Mouse (Mus musculus) activated CD4-positive, CD25-positive, alpha-beta regulatory T cell, adult 4 months (primary cell): ENCODE measurements around the gene Jade2. TPM values are rescaled to one million over a fixed set of nuclear protein-coding genes. Genes with fewer than 3 reads are reported as not detected.
"Not testable (repeated sequence)": the region's sequence is repeated elsewhere in the genome, so short reads cannot be mapped to it uniquely, and the experiment has no call there.

ENCODE experiments used
- ATAC-seq: one replicate; pipeline ENCODE4 v1.8.0; 2017
- polyA plus RNA-seq, 2 experiments: library from polyadenylated mRNA; unstranded; fragments of 100-300 nt; shearing (Covaris generic); gene quantifications; one replicate each; pipeline ENCODE4 v1.2.1; 2017

The Jade2 gene
- polyA plus RNA-seq, 2 experiments from 2014 or later = 13.5 to 17.6 TPM

GRCm38 (mm10) chr11:51833393-51834066, 23.9 kb downstream of the Jade2 start:
- peak; percentile 57 for ATAC-seq

- ATAC-seq = no peak
Measured at GRCm38 (mm10) chr11:51832992-51833391, 24.5 kb downstream of the Jade2 start.

- ATAC-seq = peak; percentile 73
Measured at GRCm38 (mm10) chr11:51831962-51832909, 25.2 kb downstream of the Jade2 start.

DNA sequence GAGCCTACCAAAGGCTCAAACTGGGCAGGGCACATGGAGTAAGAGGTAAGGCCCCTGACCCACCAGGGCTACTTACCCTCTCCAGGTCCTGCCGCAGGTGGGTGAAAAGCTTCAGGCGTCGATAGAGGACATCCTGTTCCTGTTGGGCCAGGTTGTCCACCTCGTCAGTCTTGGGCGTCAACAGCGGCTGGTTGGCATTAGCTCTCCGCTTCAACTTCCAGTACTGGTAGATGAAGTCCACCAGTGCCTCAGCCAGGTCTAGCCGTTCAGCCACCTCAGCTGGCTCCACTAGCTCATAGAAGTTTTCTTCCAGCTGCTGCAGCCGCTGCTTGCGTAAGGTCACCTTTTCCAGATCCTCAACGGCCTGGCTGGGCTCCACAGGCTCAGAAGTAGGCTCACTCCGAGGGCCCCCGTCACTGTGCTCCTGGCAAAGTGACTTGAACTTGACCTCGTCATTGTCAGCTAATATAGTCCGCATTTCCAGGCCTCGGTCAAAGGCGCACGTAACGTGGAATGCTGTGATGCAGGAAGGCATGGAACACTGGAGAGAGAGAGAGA, 32.5 kb downstream of the Jade2 start:
- ATAC-seq = no peak

GRCm38 (mm10) chr11:51823963-51824753, 33.3 kb downstream of the Jade2 start:
- no peak for ATAC-seq

DNA sequence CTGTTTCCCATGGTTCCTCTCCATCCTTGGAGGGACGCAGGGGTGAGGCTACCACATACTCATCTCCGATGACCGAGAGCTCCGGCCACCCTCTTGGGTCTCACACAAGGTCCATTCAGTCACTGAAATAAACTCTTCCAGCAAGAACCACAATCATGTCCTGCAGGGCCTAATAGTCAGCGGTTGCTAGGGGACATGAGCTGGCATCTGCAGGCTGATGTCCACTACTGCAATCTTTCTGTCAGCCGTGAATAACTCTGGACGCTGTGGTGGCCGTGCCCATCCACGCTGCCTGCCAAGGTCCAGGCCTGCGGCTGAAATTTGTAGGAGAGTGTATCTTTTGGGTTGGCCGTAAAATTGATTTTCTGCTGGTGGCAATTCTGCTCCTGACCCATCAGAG, 34.2 kb downstream of the Jade2 start:
- no peak for ATAC-seq

- ATAC-seq = no peak
Measured at GRCm38 (mm10) chr11:51822736-51823135, 34.7 kb downstream of the Jade2 start.

- ATAC-seq = peak; percentile 38
Measured at GRCm38 (mm10) chr11:51820861-51821260, 36.6 kb downstream of the Jade2 start.

- ATAC-seq = no peak
Measured at GRCm38 (mm10) chr11:51819964-51820363, 37.5 kb downstream of the Jade2 start.

GRCm38 (mm10) chr11:51818837-51819236, 38.6 kb downstream of the Jade2 start:
- no peak for ATAC-seq

- ATAC-seq = peak; percentile 85
Measured at GRCm38 (mm10) chr11:51817756-51818155, 39.7 kb downstream of the Jade2 start.

DNA sequence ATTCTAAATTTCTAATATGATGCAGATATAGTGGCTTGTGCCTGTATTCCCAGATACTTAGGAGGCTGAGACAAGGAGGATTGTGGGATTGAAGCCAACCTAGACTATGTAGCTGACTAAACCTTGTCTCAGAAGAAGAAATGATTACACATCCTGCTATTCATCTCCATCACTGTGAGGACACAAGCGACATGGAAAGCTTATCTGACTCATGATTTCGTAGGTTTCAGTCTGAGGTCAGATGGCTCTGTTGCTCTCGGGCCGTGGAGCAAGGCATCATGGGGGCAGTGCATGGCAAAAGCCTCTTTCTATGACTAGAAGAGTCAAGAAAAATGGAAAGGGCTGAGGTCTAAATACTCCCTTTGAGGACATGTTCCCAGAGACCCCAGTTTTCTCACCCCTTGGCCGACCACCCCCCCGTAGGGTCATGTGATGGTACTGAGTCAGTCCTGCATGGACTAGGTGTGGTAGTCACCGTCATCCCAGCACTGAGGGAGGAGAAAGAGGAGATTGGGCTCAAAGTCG, 45.4 kb downstream of the Jade2 start:
- ATAC-seq = no peak

DNA sequence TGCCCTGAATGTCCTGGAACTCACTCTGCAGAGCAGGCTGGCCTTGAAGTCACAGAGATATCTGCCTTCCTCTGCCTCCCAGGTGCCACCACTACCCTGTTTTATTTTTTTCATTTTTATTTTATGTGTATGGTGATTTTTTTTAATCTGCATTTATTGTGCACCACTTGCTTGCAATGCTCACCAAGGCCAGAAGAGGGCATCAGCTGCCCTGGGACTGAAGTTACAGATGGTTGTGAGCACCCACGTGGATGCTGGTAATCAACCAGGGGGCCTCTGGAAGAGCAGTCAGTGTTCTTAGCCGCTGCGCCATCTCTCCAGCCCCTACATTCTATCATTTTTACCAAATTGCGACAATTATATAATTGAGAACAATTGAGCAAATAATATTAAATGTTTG, 46.2 kb downstream of the Jade2 start:
- ATAC-seq = no peak

DNA sequence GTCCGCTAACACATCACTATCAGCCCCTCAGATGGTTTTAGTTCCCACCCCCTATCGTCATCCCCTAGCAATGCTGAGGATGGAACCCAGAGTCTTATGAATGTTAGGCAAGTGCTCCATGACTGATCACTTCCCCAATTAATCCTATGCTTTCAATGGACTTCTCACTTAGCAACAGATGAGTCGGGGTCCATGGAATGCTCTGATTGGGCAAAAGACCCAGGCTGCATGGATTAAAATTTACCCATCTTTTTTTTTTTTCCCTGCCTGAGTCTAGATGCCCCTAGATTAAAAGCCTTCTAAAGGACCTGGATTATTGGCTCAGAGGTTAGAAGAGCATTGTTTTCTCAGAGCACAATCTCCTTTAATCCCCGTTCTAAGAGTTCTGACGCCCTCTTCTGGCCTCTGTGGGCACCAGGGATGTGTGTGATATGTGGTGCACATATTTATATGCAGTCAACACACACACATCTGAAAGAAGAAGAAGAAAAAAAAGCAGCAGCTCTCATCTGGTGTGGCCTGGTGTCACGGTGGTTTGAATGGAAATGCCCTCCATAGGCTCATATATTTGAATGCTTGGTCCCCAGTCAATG, 47.7 kb downstream of the Jade2 start:
- no peak for ATAC-seq

DNA sequence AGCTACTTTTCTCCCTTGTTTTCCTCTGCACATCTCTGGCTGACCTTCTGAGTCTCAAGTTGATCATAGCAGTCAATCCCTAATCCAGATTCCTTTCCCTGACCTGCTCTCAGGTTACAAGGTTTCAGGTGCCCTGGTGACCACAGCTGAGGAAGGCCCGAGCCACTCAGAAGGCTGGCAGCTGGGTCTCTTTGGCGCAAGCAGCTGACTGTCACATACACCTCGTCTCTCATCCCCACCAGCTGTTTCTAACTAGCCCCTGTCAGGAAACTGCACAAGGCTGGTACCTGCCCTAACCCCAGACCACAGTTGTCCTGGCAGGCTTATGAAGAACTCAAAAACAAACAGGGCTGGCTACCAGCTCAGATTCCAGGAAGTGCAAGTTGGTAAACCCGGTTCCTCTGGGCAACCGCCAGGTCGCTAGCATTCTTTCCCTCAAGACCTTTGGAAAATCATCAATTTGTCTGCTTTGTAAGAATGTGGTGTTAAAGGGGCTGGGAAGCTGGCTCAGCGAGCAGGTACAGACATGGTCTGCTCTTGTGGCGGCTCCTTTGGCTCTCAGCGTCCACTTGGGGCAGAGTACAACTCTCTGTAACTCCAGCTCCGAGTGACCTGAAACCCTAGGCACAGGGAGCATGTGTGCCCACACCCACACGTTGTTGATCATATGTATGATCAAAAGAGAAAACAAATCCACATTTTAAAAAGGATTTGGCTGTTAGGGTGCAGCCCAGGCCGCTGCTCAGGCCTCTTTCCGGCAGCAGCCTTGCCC, 50.2 kb downstream of the Jade2 start:
- ATAC-seq = no peak

DNA sequence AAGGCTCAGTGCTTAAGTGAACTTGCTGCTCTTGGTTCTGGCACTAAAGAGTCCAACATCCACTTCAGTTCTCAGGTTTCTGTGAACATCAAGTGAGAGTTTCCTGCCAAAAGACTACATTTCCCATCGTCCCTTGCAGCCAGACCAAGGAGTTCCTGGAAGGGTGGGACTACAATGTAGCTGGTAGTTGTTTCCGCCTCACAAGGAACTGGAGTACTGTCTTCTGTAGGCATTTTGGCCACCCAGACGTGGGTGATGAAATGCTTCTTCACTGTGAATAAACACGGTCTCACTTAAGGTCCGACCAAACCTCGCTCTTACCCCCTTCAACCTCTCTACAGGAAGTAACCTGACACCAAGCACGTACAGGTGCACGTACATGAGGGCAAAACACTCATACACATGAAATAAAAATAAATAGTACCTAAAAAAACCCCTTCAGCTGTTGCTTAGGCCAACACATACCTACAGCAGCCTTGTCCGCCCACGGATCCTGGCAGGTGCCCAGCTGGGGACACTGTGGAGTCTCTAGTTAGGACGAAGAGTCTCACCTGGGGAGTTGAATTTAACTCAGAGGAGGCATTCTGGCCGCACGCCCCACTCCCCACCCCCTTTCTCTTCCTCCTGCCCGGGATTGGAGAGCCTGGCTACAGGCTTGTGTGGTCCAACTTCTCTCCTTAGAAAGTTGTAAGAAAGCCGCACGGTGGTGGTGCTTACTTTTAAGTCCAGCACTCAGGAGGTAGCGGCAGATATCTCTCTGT, 52.1 kb downstream of the Jade2 start:
- peak; percentile 86 for ATAC-seq

- peak; percentile 77 for ATAC-seq
Measured at GRCm38 (mm10) chr11:51800634-51801325, 56.7 kb downstream of the Jade2 start.

- no peak for ATAC-seq
Measured at GRCm38 (mm10) chr11:51796272-51796671, 61.2 kb downstream of the Jade2 start.

DNA sequence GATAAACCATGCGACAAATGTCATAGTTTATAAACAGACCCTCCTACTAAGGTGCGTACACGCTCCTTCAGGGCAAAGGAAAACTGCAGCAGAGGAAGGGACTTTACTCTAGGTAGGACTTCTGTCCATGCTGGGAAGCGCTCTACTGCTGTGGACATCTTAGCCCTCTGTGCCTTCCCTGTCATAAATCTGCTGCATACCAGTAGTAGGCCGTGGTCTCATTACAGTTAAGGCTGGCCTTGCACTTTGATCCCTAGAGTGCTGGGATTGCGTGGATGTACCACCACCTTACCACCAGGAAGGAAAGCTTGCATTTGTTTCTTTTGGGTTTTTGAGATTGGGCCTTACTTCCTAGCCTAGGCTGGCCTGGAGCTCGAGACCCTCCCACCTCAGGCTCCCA, 66.8 kb downstream of the Jade2 start:
- no peak for ATAC-seq

DNA sequence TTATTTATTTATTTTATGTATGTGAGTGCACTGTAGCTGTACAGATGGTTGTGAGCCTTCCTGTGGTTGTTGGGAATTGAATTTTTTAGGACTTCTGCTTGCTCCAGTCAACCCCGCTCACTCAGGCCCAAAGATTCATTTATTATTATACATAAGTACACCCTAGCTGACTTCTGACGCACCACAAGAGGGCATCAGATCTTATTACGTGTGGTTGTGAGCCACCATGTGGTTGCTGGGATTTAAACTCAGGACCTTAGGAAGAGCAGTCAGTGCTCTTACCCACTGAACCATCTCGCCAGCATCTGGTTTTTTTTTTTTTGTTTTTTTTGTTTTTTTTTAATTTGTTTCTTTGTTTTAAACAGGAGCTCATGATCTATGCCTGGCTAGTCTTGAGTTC, 67.7 kb downstream of the Jade2 start:
- not testable (repeated sequence) for ATAC-seq
